Mouse (Mus musculus) megakaryocyte, adult 5-6 weeks (primary cell): ENCODE results near the gene Mvb12b. TPM values are rescaled to one million over a fixed set of nuclear protein-coding genes. Genes with fewer than 3 reads are reported as not detected.

Experiments
- ATAC-seq: 2 replicates; pipeline ENCODE4 v1.8.0; 2016; ENCODE audit warnings: mild to moderate bottlenecking, inconsistent platforms; ENCODE audit not compliant: poor library complexity, severe bottlenecking
- total RNA-seq, 2 experiments: library from RNA; stranded (forward) in 1 of 2; stranded (reverse) in 1 of 2; fragments of 153-499, 151-499 nt in 1 of 2; fragments of 221-1000, 200-1000 nt in 1 of 2; gene quantifications; 2 replicates each; pipeline versions ENCODE4 v1.2.3 to v1.2.4; 2015 to 2017

The Mvb12b gene
- total RNA-seq, 2 experiments from 2014 or later = 9.5 to 22.2 TPM

DNA sequence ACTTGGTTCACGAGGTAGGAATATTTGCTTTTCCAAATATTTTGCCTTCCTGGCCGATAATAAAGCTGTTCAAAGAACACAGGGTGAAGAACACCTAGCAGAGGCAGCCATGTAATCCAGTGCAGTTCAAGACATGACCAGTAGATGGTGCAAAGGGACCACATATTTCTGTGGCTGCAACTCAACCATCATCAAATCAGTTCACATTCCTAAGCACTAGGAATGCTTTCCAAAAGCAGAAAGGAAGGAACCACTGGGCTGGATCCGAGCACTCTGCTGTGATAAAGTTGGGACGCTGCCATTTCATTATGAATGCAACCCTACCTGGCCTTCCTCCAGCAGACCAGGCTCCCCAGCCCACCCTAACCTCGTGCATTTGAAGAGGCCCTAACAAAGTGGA, 141.3 kb downstream of the Mvb12b start:
- ATAC-seq = peak; percentile 67

DNA sequence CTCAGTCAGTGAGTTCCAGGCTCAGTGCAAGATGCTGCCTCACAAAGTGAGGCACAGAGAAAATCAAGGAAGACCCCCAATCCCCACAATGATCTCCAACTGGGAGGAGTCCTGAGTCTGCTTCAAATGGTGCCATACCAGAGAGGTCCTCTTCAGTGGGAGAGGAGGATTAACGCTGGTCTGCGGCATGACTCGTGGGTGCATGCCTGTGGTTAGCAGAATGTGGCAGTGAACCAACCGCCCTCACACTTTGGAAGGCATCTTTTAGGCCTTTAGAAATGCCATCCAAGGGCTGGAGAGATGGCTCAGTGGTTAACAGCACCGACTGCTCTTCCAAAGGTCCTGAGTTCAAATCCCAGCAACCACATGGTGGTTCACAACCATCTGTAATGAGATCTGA, 142.0 kb downstream of the Mvb12b start:
- ATAC-seq = no peak

DNA sequence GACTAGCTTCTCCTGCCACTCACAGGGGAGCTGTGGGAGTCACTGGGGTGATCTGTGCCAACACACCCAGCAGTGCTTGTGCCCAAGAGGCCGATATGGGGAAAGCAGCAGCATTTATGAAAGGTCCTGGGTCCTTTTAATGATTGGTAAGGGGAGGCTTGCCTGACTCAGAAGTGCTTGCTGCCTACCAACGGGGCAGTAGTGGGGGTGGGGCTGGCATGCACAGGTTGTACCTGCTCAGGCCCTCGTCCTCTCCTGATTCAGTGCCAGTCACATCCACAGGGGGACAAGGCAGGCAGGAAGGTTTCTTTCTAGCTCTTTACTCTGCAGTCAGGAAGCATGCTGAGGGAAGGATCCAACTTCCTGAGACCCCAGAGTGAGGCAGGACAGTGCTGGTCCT, 150.6 kb downstream of the Mvb12b start:
- no peak for ATAC-seq

DNA sequence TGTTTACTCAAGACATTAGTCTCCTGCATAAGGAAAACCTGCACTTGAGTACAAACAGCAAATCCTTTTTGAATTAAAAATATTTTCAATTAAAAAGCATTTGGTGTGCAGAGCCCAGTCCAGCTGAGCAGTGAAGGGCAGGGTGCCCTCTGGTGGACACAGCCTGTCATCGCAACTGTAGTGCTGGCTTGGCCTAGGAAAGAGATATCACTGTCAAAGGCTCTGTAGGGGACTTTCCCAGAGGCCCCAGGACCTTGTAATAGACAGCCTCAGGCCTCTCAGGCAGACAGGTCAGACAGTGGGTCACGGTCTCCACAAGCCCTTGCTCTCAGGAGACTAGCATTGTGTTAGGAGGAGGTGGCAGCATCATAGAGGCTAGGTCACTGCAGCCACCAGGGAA, 151.0 kb downstream of the Mvb12b start:
- ATAC-seq = peak; percentile 74

DNA sequence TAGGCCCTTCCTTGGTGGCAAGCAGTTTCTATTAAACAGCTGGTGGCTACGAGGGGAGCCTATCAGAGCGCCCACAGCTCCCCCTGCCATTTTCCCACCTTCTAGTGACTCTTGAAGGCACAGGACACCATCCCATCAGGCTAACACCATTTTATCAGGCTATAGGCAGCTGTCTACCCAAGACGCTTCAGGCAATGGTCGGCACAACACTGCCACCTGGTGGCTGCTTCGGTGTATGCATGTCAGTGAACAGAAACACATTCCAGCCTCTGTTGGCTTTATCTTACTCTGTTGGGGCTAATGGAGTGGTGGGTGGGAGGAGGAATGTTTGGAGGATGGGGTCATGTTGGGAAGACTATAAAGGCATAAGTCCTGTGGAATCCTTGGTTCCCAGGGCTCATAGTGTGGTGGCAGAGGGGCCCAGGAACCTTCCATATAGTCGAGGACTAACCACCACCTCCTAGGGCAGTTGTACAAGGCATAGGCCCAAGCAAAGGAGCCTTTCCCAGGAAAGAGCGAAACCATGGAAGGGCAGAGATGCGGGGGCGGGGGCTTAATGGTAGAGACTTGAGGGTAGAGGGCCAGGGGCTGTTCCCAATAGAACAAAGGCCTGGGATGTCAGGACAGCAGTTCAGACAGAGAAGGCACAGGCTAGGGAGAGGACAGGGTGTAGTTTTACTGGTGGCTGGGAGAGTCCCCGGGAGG, 152.8 kb downstream of the Mvb12b start:
- peak; percentile 58 for ATAC-seq

DNA sequence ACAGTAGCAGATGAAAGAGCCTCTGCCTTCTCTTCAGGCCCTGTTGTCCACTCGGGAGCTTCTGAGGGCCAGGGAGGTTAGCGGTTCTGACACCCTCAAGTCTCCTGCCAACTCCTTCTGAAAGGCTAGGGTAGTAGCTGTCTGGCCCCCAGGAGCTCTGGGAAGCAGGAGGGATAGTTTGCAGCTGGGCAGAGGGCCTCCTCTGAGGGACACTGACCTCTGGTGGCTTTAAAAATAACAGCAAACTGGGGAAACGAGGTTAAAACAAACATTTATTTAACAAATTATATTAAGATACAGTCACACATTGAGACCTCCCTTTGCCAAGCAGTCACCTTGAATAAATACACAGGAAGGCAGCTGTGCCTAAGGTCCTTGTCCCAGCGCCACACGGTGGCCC, 158.0 kb downstream of the Mvb12b start:
- ATAC-seq = no peak

DNA sequence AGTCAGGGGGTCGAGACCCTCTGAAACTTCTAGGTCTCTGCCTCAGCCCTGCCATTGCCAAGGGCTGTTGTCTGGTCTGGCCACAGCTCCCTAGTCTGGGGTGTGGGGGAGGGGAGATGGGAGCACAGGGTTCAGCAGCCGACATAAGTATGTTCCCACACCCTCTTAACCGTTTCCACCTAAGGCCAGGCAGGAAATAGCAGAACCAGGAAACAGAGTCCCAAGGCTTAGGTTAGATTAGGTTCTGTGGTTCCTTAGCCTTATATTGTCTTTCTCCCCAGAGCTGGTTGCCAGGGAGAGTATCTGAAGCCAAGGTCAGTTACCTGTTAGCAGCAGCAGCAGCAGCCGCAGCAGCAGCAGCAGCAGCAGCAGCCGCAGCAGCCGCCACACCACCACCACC, 160.5 kb downstream of the Mvb12b start:
- no peak for ATAC-seq

DNA sequence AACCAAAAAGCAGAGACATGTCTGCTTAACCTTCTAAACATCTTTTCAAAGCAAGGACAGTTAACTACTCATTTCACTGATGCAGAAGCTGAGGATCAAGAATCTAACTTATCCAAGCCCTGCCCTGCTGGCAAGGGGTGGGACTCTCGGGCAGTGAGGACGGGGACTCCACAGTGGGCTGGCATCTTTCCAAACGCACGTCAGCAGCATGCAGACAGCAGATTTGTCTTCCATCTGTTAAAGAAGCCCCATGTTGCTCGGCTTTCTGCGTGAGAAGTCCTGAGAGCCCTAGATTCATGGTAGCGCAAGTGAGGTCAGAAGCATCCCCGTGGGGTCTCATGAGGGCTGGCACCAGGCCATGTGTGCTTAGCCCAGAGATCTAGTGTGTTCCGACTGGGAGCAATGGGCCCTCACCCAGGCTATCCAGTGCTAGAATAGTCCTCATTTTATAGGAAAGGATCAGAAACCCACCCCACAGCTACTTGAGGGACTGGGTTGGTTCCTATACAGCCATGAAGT, 167.3 kb downstream of the Mvb12b start:
- ATAC-seq = no peak

DNA sequence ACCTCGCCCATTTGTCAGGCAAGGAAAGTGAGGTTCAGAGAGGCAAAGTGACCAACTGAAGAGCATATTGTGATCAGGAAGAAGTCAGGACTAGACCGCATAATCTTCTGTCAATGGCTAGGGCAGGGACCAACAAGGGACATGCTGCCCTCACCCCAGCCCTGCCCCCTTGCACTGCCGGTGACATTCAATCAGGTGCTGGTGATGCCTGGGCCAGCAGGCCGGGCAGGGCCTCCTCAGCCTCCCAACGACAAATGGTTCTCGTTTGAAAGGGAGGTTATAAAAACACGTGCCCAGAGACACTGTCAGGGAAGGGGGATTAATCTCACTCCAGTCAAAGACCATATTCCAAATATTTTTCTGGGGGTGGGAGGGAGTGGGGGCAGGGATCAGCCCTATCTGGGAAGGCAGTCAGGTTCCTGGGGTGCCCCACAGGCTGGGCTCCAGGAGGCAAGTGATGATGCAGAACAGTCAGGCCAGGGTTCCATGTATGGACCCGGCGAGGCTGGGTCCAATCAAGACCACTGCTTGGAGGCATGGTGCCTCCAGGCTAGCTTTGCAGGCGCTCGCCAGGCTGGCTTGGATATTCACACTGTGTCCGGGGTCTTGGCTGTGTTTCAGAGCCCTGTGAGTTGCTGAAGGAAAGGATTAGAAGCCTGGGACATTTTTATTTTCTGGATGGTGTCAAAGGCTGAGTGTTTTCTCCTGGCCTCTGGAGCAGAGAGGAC, 168.2 kb downstream of the Mvb12b start:
- ATAC-seq = no peak

DNA sequence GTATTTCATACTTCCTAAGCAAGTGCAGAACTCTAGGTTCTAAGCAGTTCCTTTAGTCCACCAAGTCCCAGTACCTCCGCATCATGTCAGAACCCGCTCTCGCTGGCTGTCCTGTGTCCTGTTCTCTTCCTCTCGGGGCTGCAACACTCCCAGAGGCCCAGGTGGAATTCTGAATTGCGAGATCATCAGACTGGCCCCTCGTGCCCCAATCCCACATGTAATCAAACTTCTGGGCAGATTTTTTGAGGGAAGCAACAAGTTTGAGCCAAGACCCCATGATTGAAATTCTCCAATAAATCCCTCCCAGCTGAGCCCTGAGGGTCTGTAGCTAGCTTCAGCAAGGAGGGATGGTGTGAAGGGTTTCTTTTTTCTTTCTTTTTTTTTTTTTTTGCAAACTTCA, 169.2 kb downstream of the Mvb12b start:
- no peak for ATAC-seq

DNA sequence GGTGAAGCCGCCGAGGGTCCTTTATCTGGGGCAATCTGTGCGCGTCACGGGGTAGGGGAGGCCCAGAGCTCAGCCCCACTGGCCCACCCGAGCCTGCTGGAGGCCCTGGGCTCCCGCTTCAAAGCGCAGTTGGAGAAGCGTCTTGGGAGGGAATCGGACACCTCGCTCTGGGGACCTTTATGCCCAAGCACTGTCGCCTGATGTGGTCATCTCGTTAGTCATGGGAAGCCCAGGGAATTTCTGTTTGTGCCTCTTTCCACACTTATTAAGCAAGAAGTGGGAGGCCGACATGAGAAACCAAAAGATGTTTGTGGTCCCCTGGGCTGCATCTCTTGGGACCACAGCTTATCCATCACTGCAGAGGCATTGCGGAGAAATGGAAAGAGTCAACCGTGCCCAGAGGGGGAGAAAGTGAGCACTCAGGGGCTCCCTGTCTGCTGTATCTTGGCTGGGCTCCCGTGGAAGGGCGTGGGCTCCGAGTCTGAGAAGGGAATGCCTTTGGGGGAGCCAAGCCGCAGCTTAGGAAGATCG, 169.9 kb downstream of the Mvb12b start:
- no peak for ATAC-seq

DNA sequence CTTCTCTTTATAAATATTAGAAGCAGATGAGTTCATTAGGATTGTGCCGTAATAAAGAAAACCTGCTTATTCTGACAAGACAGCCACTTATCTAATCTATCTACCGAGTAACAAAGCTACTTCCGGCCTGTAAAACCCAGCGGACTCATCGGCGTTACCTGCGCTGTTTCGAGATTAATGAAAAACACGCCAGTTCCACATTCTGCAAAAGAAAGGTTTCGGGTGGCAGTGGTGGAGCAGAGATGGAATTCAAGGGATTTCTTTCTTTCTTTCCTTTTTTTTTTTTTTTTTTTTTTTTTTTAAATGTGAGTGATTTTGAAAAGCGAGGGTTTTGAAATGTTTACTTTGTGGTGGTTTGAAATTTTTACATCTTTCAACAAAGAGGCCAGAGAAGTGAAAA, 170.4 kb downstream of the Mvb12b start:
- ATAC-seq = no peak

DNA sequence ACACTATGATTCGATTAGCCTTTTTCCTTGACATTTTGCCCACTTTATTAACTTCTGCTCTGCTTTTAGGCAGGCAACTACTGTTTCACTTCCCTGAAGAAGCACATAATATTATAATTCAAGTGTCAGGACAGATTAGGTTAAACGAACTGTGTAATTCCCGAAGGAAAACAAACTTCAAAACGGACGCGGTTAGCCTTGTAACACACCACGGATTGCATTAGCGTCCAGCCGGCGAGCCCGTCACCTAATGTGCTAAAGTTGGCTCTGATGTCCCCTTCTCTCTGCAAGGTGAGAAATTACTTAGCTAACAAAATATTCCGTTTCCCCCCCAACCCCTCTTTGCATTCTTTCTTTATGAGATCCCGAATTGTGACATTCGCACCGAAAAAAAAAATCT, 170.9 kb downstream of the Mvb12b start:
- no peak for ATAC-seq

DNA sequence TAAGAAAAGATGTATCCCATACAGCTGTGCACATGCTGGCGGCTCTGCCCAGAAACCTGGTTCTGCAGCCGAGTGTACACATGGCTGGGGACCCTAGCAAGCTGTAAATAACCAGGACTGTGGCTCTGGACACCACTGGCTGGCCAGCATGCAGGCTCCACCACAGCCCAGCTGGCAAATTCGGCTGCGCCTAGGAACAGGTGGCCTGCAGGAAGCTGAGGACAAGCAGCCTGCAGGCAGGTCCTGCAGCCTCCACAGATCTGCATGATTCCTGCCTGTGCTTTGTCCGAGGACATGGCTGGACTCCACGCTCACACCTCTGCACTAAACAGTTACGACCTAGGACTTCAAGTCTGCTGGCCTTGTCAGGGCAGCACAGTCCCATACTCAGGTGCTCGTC, 172.8 kb downstream of the Mvb12b start:
- no peak for ATAC-seq

DNA sequence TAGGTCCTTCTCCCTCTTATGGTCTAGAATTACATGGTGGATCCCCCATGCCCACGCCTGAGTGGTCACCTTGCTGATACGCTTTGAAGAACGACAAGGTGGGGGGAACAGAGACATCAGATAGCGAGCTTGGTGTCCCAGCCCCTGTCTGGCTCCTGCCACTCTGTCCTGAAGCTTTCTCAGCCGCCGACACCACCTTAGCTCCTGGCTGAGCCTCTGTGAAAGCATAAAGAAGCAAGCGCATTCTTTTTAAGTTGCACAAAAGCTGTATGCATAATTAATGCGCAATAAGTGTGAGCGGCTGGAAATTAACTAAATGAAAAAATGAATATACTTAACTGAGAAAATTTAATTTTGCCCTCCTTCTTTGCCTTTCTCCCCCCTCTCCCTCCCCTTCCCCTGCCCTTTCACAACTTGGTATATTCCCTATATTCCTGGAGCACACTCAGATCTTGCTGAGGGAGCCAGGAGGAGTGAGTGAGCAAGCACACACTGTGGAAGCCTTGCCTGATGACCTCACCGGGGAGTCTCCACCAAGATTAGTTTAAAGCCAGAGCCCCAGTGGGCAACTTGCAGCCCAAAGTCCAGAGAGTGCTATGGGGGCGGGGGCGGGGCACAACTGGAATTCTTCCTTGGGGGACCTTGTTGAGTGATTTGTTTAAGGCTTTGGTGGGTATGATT, 174.0 kb downstream of the Mvb12b start:
- ATAC-seq = no peak

DNA sequence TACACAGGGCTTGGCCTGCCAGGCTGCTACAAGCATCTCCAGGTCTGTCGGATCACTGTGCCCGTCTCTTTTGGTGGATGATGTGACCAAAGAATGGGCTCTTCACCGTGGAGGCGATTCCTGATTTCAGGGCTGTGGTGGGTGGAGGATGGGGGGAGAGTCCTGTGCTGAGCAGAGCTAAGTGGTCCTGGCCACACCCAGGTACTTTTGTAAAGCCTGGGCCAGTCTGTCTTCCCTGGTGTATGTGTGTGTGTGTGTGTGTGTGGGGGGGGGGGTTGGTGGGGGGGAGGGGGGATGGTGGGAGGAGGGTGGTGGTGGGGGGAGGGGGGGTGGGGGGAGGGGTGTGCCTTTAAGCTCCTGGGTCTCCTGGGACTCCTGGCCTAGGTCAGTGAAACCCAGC, 174.9 kb downstream of the Mvb12b start:
- no peak for ATAC-seq

DNA sequence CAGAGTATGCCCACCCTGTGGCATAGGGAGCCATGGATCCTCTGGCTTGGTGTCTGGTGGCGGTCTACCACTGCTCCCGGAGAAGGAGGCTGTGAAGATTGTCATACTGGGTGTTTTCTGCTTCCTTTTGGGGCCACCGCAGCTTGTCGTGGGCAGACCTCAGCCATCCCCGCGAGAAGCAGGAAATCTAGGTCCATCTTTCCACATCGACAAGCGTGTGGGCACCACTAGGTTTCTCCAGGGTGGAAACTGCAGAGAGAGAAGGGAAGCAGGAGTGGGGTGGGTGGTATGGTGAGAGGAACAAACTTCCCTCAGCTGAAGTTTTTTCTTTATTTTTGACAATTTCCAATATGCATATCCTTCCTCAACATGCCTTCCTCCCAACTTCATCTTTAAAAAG, 178.9 kb downstream of the Mvb12b start:
- ATAC-seq = no peak

DNA sequence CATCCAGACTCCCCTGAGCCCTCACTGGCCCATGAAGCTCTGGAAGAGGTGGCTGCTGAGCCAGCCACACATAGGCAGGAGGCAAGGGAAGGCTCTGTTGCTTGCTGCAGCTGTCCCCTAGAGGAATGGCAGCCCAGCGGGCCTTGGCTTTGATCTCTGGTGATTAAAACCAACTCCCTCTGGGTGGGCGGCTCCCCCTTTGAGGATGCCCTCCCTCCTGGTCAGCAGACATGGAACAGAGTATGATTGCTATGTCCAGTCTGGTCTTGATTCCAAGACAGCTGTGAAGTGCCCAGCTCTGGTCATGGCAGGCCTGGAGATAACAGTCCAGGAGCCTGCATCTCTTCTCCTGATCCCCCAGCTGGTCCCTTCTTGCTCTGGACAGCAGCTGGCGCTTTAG, 179.7 kb downstream of the Mvb12b start:
- no peak for ATAC-seq

DNA sequence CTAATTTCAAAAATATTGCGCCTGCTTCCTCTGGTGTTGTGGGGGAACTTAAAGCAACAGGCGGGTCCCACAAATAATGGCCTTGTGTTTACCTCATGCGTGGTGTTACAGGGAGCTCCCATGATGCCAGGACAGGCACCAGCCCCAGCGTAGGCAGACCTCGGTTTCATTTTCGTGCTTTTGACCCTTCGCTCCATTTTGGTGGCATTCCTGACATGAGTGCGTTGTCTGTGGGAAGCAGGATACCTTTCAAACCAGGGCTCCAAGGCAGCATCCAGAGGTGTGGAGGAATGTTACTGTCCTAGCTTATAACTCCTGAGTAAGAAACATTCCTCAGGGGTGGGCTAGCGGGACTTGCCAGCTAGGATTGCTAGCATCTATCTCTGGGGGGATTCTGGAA, 181.3 kb downstream of the Mvb12b start:
- no peak for ATAC-seq

DNA sequence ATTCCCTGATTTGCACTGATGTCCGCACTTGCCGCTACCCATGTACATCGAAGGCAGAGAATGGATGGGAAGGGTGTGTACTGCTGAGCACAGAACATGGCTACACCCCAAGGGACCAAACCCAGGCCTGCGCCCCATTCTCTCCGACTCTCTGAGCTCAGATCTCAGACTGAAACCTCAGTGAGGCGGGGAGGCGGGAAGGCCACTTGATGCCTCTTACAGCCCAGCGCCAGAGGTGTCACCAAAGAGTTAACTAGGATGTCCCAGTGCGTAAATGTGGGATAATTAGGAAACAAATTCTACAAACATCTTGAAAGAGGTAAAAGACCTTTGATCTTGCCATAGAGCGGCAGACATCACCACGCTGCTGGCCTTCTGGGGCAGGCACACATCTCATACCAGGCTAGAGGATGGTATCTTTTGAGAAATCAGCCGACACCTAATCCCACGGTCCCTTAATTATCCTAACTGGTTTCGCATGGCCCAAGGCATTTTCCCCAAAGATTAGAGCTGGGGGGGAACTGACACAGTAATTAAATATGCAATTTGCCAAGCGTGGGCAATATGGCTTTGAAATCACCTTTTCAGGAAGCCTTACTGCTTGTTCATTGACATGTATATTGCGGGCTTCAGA, 181.9 kb downstream of the Mvb12b start:
- ATAC-seq = no peak

DNA sequence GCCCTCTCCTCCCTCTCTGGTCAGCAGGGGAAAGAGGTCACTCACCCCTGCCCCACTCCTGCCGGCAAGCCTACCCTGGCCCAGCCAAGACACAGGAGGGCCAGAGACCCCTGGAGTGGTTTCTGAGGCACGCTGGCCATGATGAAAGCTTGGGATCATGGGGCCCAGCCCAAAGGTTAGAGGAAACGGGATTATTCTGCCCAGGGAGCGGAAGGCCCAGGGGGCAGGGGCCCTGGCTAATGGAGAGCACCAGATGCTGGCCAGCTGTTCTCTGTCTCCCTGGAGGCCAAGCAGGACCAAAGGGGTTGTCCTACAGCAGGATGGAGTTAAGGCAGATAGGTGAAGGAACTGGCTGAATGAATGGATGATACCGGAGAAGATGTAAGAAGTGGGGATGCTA, 184.5 kb downstream of the Mvb12b start:
- no peak for ATAC-seq
